Mouse (Mus musculus) limb, embryonic 12.5 days (tissue): ENCODE results near the gene Wdr25. TPM values are rescaled to one million over a fixed set of nuclear protein-coding genes. Genes with fewer than 3 reads are reported as not detected.

Source experiments
- ATAC-seq: fragments of 200-750 bp; cut with Nextera tagmentation; 2 replicates; pipeline ENCODE4 v1.8.0; 2017; ENCODE audit warnings: low read depth, moderate TSS enrichment; ENCODE audit not compliant: insufficient number of reproducible peaks, insufficient read depth, low FRiP score, low TSS enrichment
- H3K27ac ChIP-seq: fragments of 300-500 bp; sonication (generic); 2 replicates; pipeline ENCODE4 v1.5.1; 2016; ENCODE audit warnings: mild to moderate bottlenecking, moderate library complexity
- H3K27me3 ChIP-seq: fragments of 300-500 bp; sonication (generic); 2 replicates; pipeline ENCODE4 v1.6.1; 2016; ENCODE audit warnings: mild to moderate bottlenecking, moderate library complexity
- H3K36me3 ChIP-seq: fragments of 300-500 bp; sonication (generic); 2 replicates; pipeline ENCODE4 v1.6.1; 2016; ENCODE audit warnings: mild to moderate bottlenecking, moderate library complexity
- H3K4me1 ChIP-seq: fragments of 300-500 bp; sonication (generic); replicated peaks from 2 replicates; pipeline ENCODE4 v1.6.1; 2016
- H3K4me2 ChIP-seq: fragments of 300-500 bp; sonication (generic); 2 replicates; pipeline ENCODE4 v1.6.1; 2016; ENCODE audit warnings: mild to moderate bottlenecking, moderate library complexity
- H3K4me3 ChIP-seq: fragments of 300-500 bp; sonication (generic); replicated peaks from 2 replicates; pipeline ENCODE4 v1.5.1; 2016; ENCODE audit warnings: mild to moderate bottlenecking
- H3K9ac ChIP-seq: fragments of 300-500 bp; sonication (generic); replicated peaks from 2 replicates; pipeline ENCODE4 v1.6.1; 2016; ENCODE audit warnings: mild to moderate bottlenecking, moderate library complexity
- H3K9me3 ChIP-seq: fragments of 300-500 bp; sonication (generic); 2 replicates; pipeline ENCODE4 v1.6.1; 2016; ENCODE audit warnings: mild to moderate bottlenecking, moderate library complexity
- WGBS: fragments of 180-500 bp; shearing (Covaris S2); methylation state at CpG from one replicate; pipeline ENCODE4 v1.1.7; 2016; 5-methylcytosine and 5-hydroxymethylcytosine counted together
- polyA plus RNA-seq: library from polyadenylated mRNA; unstranded; fragments of >200 nt; fragmentation: Nextera tagmentation; extraction: Ambion mirVana; gene quantifications from 2 replicates; pipeline ENCODE4 v1.2.1, GENCODE M21; 2016

The Wdr25 gene
- polyA plus RNA-seq, 1 experiment from 2014 or later, result 8.8 TPM

DNA sequence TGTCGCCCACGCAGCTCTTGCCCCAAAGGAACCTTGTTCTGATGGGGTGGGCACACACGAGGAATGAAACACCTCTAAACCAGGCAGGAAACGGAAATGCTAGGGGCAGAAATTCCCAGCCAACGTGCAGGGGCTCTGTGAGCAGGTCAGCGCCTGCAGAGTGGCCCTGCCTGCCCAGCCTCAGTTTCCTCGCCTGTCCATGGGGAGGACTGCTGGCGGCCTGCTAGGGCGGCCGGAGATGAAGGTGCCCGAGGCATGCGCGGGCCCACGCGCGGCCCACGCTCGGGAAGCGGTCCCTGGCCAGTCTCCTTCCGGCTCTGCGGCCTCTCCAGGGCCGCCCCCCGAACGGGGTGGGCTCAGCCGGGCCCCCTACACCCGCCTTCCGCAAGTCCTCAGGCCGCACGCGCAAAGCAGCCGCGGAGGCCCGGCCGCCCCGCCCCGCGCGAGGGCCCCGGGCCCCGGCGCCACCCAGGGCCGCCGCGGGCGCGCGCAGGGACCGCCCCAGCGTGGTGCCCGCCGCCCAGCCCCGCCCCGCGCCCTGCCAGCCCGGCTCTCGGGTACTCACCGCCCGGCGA lies 174.2 kb downstream of the Wdr25 start:
- Histone ChIP-seq H3K4me1 (peaks cover 19% of the 10 kb centered on the region), H3K9me3 (no peaks in the 10 kb centered on the region), H3K4me2 (peak overlapping the region; percentile 83), H3K4me3 (peak overlapping the region; percentile 58), H3K9ac (peak overlapping the region; percentile 75), H3K36me3 (no peaks in the 10 kb centered on the region), H3K27ac (0 out of 2 replicates have a peak overlapping the region, but pooled peaks have one; percentile 45), H3K27me3 (peaks cover 24% of the 10 kb centered on the region)
- 2% methylated on average over 36 of the region's 59 CpGs for WGBS
- peak; percentile 85 for ATAC-seq

DNA sequence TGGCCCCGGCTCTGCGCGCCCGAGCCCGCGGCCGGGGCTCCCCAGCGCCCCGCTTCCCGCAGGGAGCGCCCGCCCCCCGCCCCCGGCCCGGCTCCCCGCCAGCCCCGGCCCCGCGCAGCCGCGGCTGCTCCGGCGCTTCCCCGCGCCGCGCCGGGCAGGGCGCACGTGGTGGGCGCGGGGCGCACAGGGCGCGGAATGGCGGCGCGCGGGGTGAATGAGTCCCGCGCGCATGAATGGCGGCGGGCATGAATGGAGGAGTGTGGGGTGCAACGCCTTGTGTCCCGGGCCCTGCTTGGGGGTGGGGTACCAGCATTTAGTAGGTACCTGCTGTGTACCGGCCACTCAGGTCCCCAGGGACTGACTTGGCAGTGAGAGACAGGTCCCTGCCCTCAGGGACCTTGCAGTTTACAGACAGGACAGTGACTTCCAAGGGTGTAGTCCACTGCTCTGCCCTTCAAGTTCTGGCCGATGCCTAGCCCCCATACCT lies 174.8 kb downstream of the Wdr25 start, which contains the start of gene Begain:
Gene Begain (minus strand): TSS at position 51 of the 487 bp plus-strand sequence.
- Histone ChIP-seq H3K36me3 (no peaks in the 10 kb centered on the region), H3K9me3 (no peaks in the 10 kb centered on the region), H3K9ac (peak within 1 kb of the TSS; percentile 75), H3K4me2 (peak within 1 kb of the TSS; percentile 83), H3K27ac (0 out of 2 replicates have a peak within 1 kb of the TSS, but pooled peaks have one; percentile 45), H3K4me3 (peak within 1 kb of the TSS; percentile 58), H3K27me3 (peaks cover 24% of the 10 kb centered on the region), H3K4me1 (peaks cover 19% of the 10 kb centered on the region)
- 2% methylated on average over 31 of the region's 48 CpGs for WGBS
- ATAC-seq, result peak; percentile 23

DNA sequence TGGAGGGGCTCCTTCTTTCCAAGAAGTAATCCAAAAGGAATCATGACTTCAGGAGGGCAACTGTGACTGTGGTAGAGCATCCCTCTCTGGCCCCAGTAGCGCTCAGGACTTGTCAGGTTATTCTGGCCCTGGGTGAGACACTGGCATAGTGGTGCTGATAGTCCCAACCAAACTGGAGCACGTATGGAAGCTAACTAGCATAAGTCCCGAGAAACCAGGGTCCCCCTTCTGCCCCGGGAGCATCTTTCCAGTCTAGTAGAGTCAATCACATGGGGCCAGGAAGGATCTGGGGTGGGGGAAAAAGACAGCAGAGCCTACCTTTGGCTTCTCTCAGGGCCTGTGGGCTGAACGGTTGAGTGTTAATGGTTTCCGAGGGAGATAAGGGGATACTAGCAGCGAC lies 175.3 kb downstream of the Wdr25 start:
- Histone ChIP-seq H3K27ac (no peak overlapping the region), H3K36me3 (no peaks in the 10 kb centered on the region), H3K4me3 (peak overlapping the region; percentile 58), H3K9me3 (no peaks in the 10 kb centered on the region), H3K4me2 (peak overlapping the region; percentile 83), H3K27me3 (peaks cover 22% of the 10 kb centered on the region), H3K4me1 (peaks cover 19% of the 10 kb centered on the region), H3K9ac (no peak overlapping the region)
- 56% methylated on average over 7 of the region's 7 CpGs for WGBS
- no peak for ATAC-seq

DNA sequence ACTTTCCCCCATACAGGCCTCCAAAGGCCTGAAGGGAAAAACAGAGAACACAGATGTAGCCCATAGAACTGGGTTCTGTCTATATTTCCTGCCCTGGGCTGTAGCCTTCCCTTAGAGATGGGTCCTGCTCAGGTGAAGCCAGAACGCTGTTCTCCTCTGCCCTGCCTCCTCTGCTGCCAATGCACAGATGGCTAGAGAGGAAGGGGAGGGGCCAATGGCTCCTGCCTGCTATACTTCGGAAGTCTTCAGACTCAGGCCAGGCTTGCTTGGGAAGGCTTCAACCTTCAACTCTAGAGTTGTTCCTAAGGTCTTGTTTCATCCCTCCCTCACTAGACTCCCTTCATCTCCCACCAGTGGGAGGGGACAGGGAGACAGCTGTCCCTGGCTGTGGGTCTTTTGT lies 176.3 kb downstream of the Wdr25 start:
- Histone ChIP-seq H3K27me3 (peaks cover 21% of the 10 kb centered on the region), H3K36me3 (no peaks in the 10 kb centered on the region), H3K4me1 (peaks cover 19% of the 10 kb centered on the region), H3K4me3 (no peak overlapping the region), H3K9me3 (no peaks in the 10 kb centered on the region), H3K4me2 (no peak overlapping the region), H3K9ac (no peak overlapping the region), H3K27ac (no peak overlapping the region)
- WGBS, result 31% methylated on average over 2 of the region's 2 CpGs
- no peak for ATAC-seq

DNA sequence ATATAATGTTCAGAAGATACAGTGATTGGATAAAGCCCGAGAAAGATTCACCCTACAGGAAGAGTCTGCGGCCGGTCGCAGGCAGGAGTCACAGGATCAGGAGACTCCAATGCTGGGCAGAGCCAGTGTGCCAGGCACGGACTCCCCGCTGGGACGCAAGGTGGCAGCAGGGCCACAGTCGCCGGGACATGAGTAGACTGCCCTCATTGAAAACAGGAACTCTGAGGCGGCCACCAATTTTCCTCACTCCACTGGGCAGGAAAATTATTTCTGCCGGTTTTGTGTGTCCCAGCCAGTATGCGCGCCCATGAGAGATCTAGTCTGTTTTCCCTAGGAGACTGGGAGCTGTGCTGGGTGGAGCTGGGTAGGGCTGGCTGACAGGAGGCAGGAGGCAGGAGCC lies 177.8 kb downstream of the Wdr25 start:
- no peak for ATAC-seq
- Histone ChIP-seq H3K4me2 (no peak overlapping the region), H3K4me3 (no peak overlapping the region), H3K9ac (no peak overlapping the region), H3K27ac (no peak overlapping the region), H3K27me3 (peaks cover 16% of the 10 kb centered on the region), H3K9me3 (no peaks in the 10 kb centered on the region), H3K36me3 (no peaks in the 10 kb centered on the region), H3K4me1 (peaks cover 19% of the 10 kb centered on the region)
- WGBS, result 88% methylated on average over 13 of the region's 13 CpGs

DNA sequence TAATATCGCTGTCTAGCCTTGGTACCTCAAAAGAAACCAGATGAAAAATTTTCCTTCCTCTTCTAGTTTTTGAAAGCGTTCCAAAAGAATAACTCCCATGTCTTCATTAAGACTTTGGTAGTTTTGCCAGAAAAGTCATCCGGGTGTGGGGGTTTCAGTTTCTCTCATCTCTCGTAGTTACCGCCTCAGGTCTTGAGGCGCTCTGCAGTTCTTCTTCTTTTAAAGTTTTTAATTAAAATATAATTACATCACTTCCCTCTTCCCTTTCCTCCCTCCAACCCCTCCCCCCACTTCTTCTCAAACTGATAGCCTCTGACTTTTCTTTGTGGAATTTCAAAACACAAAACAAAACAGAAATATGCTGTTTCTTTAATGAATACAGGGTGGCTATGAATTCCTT lies 180.7 kb downstream of the Wdr25 start:
- Histone ChIP-seq H3K4me3 (no peak overlapping the region), H3K4me2 (no peak overlapping the region), H3K9ac (no peak overlapping the region), H3K27ac (no peak overlapping the region), H3K36me3 (no peaks in the 10 kb centered on the region), H3K9me3 (no peaks in the 10 kb centered on the region), H3K4me1 (peaks cover 4% of the 10 kb centered on the region; the same call in 1 of the 2 replicates), H3K27me3 (peaks cover 15% of the 10 kb centered on the region; the same call in 1 of the 2 replicates)
- no peak for ATAC-seq
- WGBS, result 79% methylated on average over 6 of the region's 6 CpGs

DNA sequence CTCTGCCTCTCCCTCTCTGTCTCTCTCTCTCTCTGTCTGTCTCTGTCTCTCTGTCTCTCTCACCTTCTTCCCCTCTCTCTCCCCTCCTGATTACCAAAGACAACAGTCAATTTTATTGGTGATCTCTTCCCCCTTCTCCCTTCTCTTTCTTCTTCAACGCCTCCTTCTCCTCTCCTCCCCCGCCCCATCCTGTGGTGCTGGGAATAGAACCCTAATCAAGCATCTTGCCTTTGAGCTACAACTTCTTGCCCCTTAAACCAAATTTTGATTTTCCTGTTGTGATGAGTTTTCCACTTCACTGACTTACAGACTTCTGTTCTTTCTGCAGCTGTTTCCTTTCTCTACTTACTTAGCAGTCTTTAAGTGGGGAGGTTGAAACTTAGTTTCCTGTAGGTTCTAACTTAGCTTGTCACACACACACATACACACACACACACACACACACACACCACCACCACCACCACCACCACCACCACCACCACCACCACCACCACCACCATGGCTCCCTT lies 181.4 kb downstream of the Wdr25 start:
- peaks cover under 1% of the 10 kb centered on the region; the same call in 1 of the 2 replicates for H3K4me1 ChIP-seq
- no peaks in the 10 kb centered on the region for H3K9me3 ChIP-seq
- H3K4me3 ChIP-seq, result no peak overlapping the region
- no peak overlapping the region for H3K4me2 ChIP-seq
- no peak overlapping the region for H3K27ac ChIP-seq
- ATAC-seq, result no peak
- peaks cover 8% of the 10 kb centered on the region; the same call in 1 of the 2 replicates for H3K27me3 ChIP-seq
- H3K36me3 ChIP-seq, result no peaks in the 10 kb centered on the region
- 69% methylated on average over 2 of the region's 2 CpGs for WGBS
- H3K9ac ChIP-seq, result no peak overlapping the region

DNA sequence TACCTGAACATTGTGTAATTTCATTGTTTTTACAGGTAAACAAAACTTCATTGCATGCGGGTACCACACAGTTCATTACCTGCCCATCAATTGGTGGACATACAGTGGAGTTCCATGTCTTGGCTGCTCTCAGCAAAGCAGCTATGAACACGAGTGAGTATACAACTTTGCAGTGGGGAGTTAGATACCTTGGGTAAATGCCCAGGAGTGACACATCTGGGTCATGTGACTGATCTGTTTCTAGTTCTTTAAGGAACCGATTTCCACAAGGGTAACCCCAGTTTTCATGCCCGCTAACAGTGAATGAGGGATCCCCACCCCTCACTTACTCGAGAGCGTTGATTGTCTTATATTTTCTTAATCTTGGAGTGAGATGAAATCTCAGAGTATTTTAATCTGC lies 183.6 kb downstream of the Wdr25 start:
- no peak overlapping the region for H3K27ac ChIP-seq
- H3K4me1 ChIP-seq, result no peaks in the 10 kb centered on the region
- no peak for ATAC-seq
- no peaks in the 10 kb centered on the region for H3K27me3 ChIP-seq
- WGBS, result 85% methylated on average over 6 of the region's 6 CpGs
- no peak overlapping the region for H3K9ac ChIP-seq
- H3K36me3 ChIP-seq, result no peaks in the 10 kb centered on the region
- no peak overlapping the region for H3K4me3 ChIP-seq
- H3K9me3 ChIP-seq, result no peaks in the 10 kb centered on the region
- no peak overlapping the region for H3K4me2 ChIP-seq

Other genes starting within 250 kb of the Wdr25 start
- gene Degs2, start 191.3 kb upstream of the Wdr25 start, polyA plus RNA-seq, result 1.8 TPM in 2 replicates
- 23.8 and 24.0 TPM in 2 replicates for gene Yy1, start 100.7 kb upstream of the Wdr25 start, polyA plus RNA-seq
- gene Slc25a29, start 57.7 kb upstream of the Wdr25 start, polyA plus RNA-seq, result 11.5 and 15.2 TPM in 2 replicates
- gene Slc25a47, start 57.6 kb upstream of the Wdr25 start, polyA plus RNA-seq, result 15.5 and 18.0 TPM in 2 replicates
- gene Wars, start 543 bp downstream of the Wdr25 start, polyA plus RNA-seq, result 97.0 and 98.2 TPM in 2 replicates
- gene Begain, start 174.6 kb downstream of the Wdr25 start, polyA plus RNA-seq, result 5.6 and 6.7 TPM in 2 replicates